Mouse (Mus musculus) spleen, postnatal 14 days (tissue): ENCODE measurements around the gene Slc25a23.

Source experiments
- DNase-seq, 2 experiments: peaks; one replicate each; pipeline ENCODE4 v3.0.0; 2021 to 2022; ENCODE audit warnings: low spot score in 2 of 2

Slc25a23 gene

GRCm38 (mm10) chr17:57019693-57020092 lies 40.0 kb downstream of the Slc25a23 start:
- no peak for DNase-seq

- DNase-seq, result no peak
These were observed 47.3 kb downstream of the Slc25a23 start for GRCm38 (mm10) chr17:57012245-57012795.

- DNase-seq, result peak; percentile 78 to 85
These were observed 48.2 kb downstream of the Slc25a23 start, which contains the start of the genes Gtf2f1 and Gm17949 for GRCm38 (mm10) chr17:57011236-57012141. Gene Gtf2f1 (minus strand): TSS chr17:57011288. Gene Gm17949 (plus strand): TSS chr17:57011469.

- DNase-seq, result no peak
These were observed 48.8 kb downstream of the Slc25a23 start for GRCm38 (mm10) chr17:57010911-57011235.

GRCm38 (mm10) chr17:57007137-57007905 lies 52.3 kb downstream of the Slc25a23 start:
- DNase-seq, result no peak

GRCm38 (mm10) chr17:57003994-57004393 lies 55.7 kb downstream of the Slc25a23 start:
- no peak for DNase-seq

- DNase-seq, result no peak
These were observed 58.4 kb downstream of the Slc25a23 start for GRCm38 (mm10) chr17:57001228-57001627.

- DNase-seq, result no peak
These were observed 59.6 kb downstream of the Slc25a23 start, which contains the start of gene Pspn for GRCm38 (mm10) chr17:56999968-57000609. Gene Pspn (minus strand): TSS chr17:57000018.

- DNase-seq, result no peak
These were observed 60.2 kb downstream of the Slc25a23 start for GRCm38 (mm10) chr17:56999414-56999813.

GRCm38 (mm10) chr17:56997029-56997667 lies 62.5 kb downstream of the Slc25a23 start, which contains the start of gene Alkbh7:
Gene Alkbh7 (plus strand): TSS chr17:56997339.
- DNase-seq, result peak; percentile 88 to 90

GRCm38 (mm10) chr17:56996506-56996905 lies 63.2 kb downstream of the Slc25a23 start:
- no peak for DNase-seq

GRCm38 (mm10) chr17:56995046-56995445 lies 64.6 kb downstream of the Slc25a23 start:
- no peak for DNase-seq
